Mouse (Mus musculus): ENCODE measurements at regions not wholly inside any gene's neighbourhood (a gene's known extent, or its start where the extent isn't known, plus 50 kb on each side); places are given as distances from the start of the nearest gene placed in this dataset.

GRCm38 (mm10) chr9:6454542-6454941, 184.9 kb upstream of the Ddi1 start:
- TF ChIP-seq TCF12 (IDR thresholded peaks at IDR 0.05; ENCODE audit: insufficient read depth, poor library complexity, severe bottlenecking) (no peak), MYOD1 (IDR thresholded peaks at IDR 0.05; ENCODE audit: control insufficient read depth in 1 of 3, insufficient read length in 2 of 3, low read depth in 2 of 3) (no peak), E2F4 (IDR thresholded peaks at IDR 0.05; ENCODE audit: insufficient read depth) (no peak), POLR2AphosphoS2 (IDR thresholded peaks at IDR 0.05; ENCODE audit: insufficient read length, low read depth) (no peak), POLR2A (IDR thresholded peaks at IDR 0.05; ENCODE audit: insufficient read length, low read depth) (no peak)

Data from myocyte (in vitro differentiated cells).